Mouse (Mus musculus) kidney, adult 2 months (tissue): ENCODE results near the gene Ap2a2. TPM values are rescaled to one million over a fixed set of nuclear protein-coding genes. Genes with fewer than 3 reads are reported as not detected.
A peak's percentile ranks its signal among the peaks of the same experiment; 100 is the strongest.

Experiments used
- DNase-seq: peaks from one replicate; pipeline ENCODE4 v3.0.0; 2021
- H3K27ac ChIP-seq: fragments of 200-500 bp; 2 replicates; pipeline ENCODE4 v1.5.1; 2012; ENCODE audit warnings: low read depth, low read length, control low read depth, inconsistent platforms; ENCODE audit not compliant: insufficient read depth
- H3K27me3 ChIP-seq: fragments of 200-500 bp; replicated peaks from 2 replicates; pipeline ENCODE4 v1.6.1; 2012; ENCODE audit warnings: mild to moderate bottlenecking, moderate library complexity, low read length, inconsistent platforms; ENCODE audit not compliant: control insufficient read depth, insufficient read depth
- H3K36me3 ChIP-seq: fragments of 200-500 bp; 2 replicates; pipeline ENCODE4 v1.6.1; 2012; ENCODE audit warnings: mild to moderate bottlenecking, moderate library complexity, low read length, inconsistent platforms; ENCODE audit not compliant: control insufficient read depth, insufficient read depth
- H3K4me1 ChIP-seq: fragments of 200-500 bp; 2 replicates; pipeline ENCODE4 v1.6.1; 2011; ENCODE audit warnings: low read length; ENCODE audit not compliant: control insufficient read depth, insufficient read depth
- H3K4me3 ChIP-seq: fragments of 200-500 bp; 2 replicates; pipeline ENCODE4 v1.5.1; 2011; ENCODE audit warnings: mild to moderate bottlenecking, low read depth, low read length, control low read depth; ENCODE audit not compliant: insufficient read depth
- CTCF ChIP-seq: fragments of 200-500 bp; conservative IDR thresholded peaks from 2 replicates; pipeline ENCODE4 v1.5.1; 2011; ENCODE audit warnings: low read depth, mild to moderate bottlenecking, control low read depth, low read length, moderate library complexity, mixed read lengths; ENCODE audit not compliant: insufficient read depth, insufficient read length
- POLR2A ChIP-seq: fragments of 200-500 bp; IDR thresholded peaks from one replicate; pipeline ENCODE4 v1.6.1; 2011; ENCODE audit warnings: low read depth, low read length, control low read depth
- WGBS: fragments of 180-500 bp; shearing (Covaris S2); methylation state at CpG from one replicate; pipeline ENCODE4 v1.1.7; 2018; 5-methylcytosine and 5-hydroxymethylcytosine counted together
- polyA plus RNA-seq: library from polyadenylated mRNA; depleted of rRNA; stranded (reverse); fragments of >200 nt; gene quantifications from 2 replicates; pipeline ENCODE4 v1.2.3, GENCODE M21; 2012; rRNA removed

The Ap2a2 gene
- 94.8 and 95.4 TPM in 2 replicates for polyA plus RNA-seq

GRCm38 (mm10) chr7:141561682-141562391, at the start of gene Ap2a2:
Gene Ap2a2 (plus strand): TSS chr7:141562173.
- peaks cover 12% of the 10 kb centered on the region for H3K4me1 ChIP-seq
- DNase-seq: peak; percentile 96
- H3K36me3 ChIP-seq: no peaks in the 10 kb centered on the region
- 1% methylated on average over 72 of the region's 72 CpGs for WGBS
- H3K4me3 ChIP-seq: peak within 1 kb of the TSS; percentile 77
- H3K27me3 ChIP-seq: no peaks in the 10 kb centered on the region
- TF ChIP-seq POLR2A: peak; percentile 17
- 0 out of 2 replicates have a peak, but pooled peaks have one; percentile 9 for TF ChIP-seq CTCF
- H3K27ac ChIP-seq: peak within 1 kb of the TSS; percentile 62

GRCm38 (mm10) chr7:141517638-141518037, 44.3 kb upstream of the Ap2a2 start:
- H3K27ac ChIP-seq: no peak overlapping the region
- WGBS: 80% methylated on average over 4 of the region's 4 CpGs

GRCm38 (mm10) chr7:141518296-141518695, 43.7 kb upstream of the Ap2a2 start:
- H3K27ac ChIP-seq: no peak overlapping the region
- 91% methylated on average over 5 of the region's 5 CpGs for WGBS
- H3K4me1 ChIP-seq: no peaks in the 10 kb centered on the region
- no peaks in the 10 kb centered on the region for H3K36me3 ChIP-seq
- DNase-seq: no peak
- TF ChIP-seq POLR2A: no peak
- TF ChIP-seq CTCF: no peak
- no peak overlapping the region for H3K4me3 ChIP-seq
- no peaks in the 10 kb centered on the region for H3K27me3 ChIP-seq

More at GRCm38 (mm10) chr7:141517638-141518037, 44.3 kb upstream of the Ap2a2 start:
- Histone ChIP-seq H3K36me3 (no peaks in the 10 kb centered on the region), H3K27me3 (no peaks in the 10 kb centered on the region), H3K4me3 (no peak overlapping the region), H3K4me1 (no peaks in the 10 kb centered on the region)
- no peak for DNase-seq
- TF ChIP-seq POLR2A (no peak), CTCF (no peak)

DNA sequence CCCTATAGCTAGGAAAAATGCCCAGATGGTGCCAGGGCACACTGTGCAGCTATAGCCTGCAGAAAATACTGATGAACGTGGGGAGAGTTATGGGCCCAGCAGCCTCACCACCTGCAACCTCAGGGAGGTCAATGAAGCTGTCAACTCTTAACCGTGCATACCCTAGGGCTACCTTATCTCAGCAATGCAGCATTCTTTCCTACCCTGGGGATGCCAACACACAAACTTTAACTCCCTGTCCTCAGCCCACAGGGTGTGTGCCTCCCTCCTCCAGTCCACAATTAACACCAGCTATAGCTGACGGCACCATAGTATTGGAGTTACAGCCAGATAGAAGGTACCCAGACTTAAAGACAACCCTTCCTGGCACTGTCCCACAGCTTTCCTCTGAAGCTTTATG, 43.0 kb upstream of the Ap2a2 start:
- Histone ChIP-seq H3K27me3 (no peaks in the 10 kb centered on the region), H3K4me3 (no peak overlapping the region), H3K27ac (no peak overlapping the region), H3K4me1 (no peaks in the 10 kb centered on the region), H3K36me3 (no peaks in the 10 kb centered on the region)
- 79% methylated on average over 3 of the region's 3 CpGs for WGBS
- TF ChIP-seq CTCF: no peak
- no peak for DNase-seq

GRCm38 (mm10) chr7:141519795-141520194, 42.2 kb upstream of the Ap2a2 start:
- H3K4me3 ChIP-seq: no peak overlapping the region
- whole genome bisulfite sequencing: 68% methylated on average over 1 of the region's 1 CpGs
- TF ChIP-seq CTCF (no peak), POLR2A (no peak)

DNA sequence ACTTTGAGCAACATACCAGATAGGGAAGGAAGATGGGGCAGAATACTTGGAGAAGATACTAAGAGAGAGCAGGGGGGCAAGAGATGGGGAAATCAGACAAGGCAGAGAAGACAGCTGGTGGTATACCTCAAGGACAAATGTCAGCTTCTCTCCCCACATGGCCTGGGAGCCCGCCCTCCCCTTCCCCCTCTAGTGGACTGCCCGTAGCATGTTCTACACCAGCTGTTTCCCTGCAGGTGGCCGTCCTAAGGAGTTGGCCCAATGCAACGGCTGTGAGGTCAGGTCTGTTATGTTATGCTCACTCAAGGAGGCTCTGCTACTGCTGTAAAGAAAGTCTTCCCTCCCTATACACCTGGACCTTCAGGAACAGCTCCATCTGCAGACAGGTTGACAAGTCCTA, 39.0 kb upstream of the Ap2a2 start:
- DNase-seq: no peak
- H3K27me3 ChIP-seq: no peaks in the 10 kb centered on the region
- no peak overlapping the region for H3K27ac ChIP-seq
- H3K4me1 ChIP-seq: no peaks in the 10 kb centered on the region
- WGBS: 76% methylated on average over 4 of the region's 4 CpGs
- no peaks in the 10 kb centered on the region for H3K36me3 ChIP-seq
- no peak for TF ChIP-seq POLR2A
- TF ChIP-seq CTCF: no peak
- no peak overlapping the region for H3K4me3 ChIP-seq

More at GRCm38 (mm10) chr7:141519795-141520194, 42.2 kb upstream of the Ap2a2 start:
- DNase-seq: no peak
- no peak overlapping the region for H3K27ac ChIP-seq
- no peaks in the 10 kb centered on the region for H3K4me1 ChIP-seq
- no peaks in the 10 kb centered on the region for H3K36me3 ChIP-seq
- H3K27me3 ChIP-seq: no peaks in the 10 kb centered on the region

- no peak for TF ChIP-seq CTCF
- no peak for TF ChIP-seq POLR2A
- Histone ChIP-seq H3K4me1 (no peaks in the 10 kb centered on the region), H3K27ac (no peak overlapping the region), H3K27me3 (no peaks in the 10 kb centered on the region), H3K36me3 (no peaks in the 10 kb centered on the region), H3K4me3 (no peak overlapping the region)
- DNase-seq: no peak
- WGBS: 82% methylated on average over 4 of the region's 4 CpGs
These were observed 37.7 kb upstream of the Ap2a2 start for GRCm38 (mm10) chr7:141524271-141524670.
